10 mouse cellular contexts compared by ENCODE assay signal in the genomic region with DNA sequence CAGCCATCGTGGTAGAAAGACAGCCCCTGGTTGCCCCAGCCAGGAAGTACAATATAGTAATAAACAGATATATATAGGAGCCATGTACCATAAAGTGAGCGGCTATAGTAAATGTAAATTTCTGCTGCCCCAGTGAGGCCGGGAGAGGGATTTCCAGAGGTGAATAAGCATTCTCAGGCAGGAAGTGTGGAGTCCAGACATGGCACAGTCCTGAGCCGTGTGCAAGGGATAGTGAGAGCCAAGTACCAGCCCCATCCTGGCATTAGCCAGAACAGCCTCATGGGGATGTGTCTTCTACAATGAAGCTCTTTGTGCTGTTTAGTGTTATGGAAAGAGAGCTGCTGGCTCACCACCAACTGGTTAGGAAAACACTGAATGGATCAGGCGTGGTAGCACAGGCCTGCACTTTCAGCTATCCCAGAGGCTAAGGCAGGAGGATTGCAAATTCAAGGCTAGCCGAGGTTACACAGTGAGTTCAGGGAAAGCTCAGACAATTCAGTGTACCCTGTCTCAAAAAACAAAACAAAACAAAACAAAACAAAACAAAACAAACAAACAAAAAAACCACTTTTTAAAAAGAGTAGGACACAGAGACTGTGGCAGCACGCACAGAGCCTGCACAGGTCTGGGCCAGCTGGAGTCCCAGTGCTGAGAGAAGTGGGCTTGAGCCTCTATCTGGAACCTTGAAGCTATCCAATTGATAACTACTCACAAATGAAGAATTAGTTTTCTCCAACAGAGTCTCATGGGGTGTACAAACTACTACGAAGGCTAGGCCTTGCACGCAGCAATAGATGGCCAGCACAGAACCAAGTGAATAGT. TPM values are rescaled to one million over a fixed set of nuclear protein-coding genes. Genes with fewer than 3 reads are reported as not detected.
DNase-seq lines count a peak whose midpoint lies in the region; ATAC-seq lines count a peak whose summit lies in the region.
"Had no signal": no experiment of that assay in that cellular context is flagged by ENCODE, and none has a peak within 500 bp of the region (broad histone marks: within the 10 kb centered on the region; RNA-seq: fewer than 3 reads in every experiment).

No protein-coding gene starts in this region.

- peak overlapping the region; percentile 28 for H3K27ac ChIP-seq in forebrain, embryonic 15.5 days (replicated peaks)
- H3K27ac ChIP-seq in forebrain, embryonic 10.5 days, result no peak overlapping the region
- H3K27ac ChIP-seq in hindbrain, embryonic 16.5 days (ENCODE audit: low read depth, low read length), result peak overlapping the region; percentile 62
- H3K27ac ChIP-seq in limb, embryonic 15.5 days, result peak overlapping the region; percentile 19
- no peak overlapping the region for H3K27ac ChIP-seq in kidney, embryonic 16.5 days (ENCODE audit: low read length)
- H3K27ac ChIP-seq: embryonic facial prominence, embryonic 12.5 days had no signal

- H3K36me3 ChIP-seq in forebrain, embryonic 15.5 days, result no peaks in the 10 kb centered on the region
- no peaks in the 10 kb centered on the region for H3K36me3 ChIP-seq in forebrain, embryonic 10.5 days (replicated peaks)
- H3K36me3 ChIP-seq in hindbrain, embryonic 16.5 days (ENCODE audit: control insufficient read depth, insufficient read depth, low read length), result no peaks in the 10 kb centered on the region
- H3K36me3 ChIP-seq in limb, embryonic 15.5 days, result peaks cover 4% of the 10 kb centered on the region; the same call in 1 of the 2 replicates
- H3K36me3 ChIP-seq in kidney, embryonic 16.5 days (ENCODE audit: insufficient read depth, low read length), result no peaks in the 10 kb centered on the region
- H3K36me3 ChIP-seq: embryonic facial prominence, embryonic 12.5 days had no signal

- peak; percentile 96 for ATAC-seq in forebrain, embryonic 15.5 days (replicated peaks)
- peak; percentile 98 for ATAC-seq in hindbrain, embryonic 16.5 days
- ATAC-seq in limb, embryonic 15.5 days (ENCODE audit: insufficient number of reproducible peaks, low FRiP score, low TSS enrichment, low read depth), result peak; percentile 76; the same call in 1 of the 2 replicates
- no peak for ATAC-seq in kidney, embryonic 16.5 days (ENCODE audit: low FRiP score, low TSS enrichment)

- H3K4me1 ChIP-seq in forebrain, embryonic 15.5 days, result 0 out of 2 replicates have a peak, but pooled peaks cover 6% of the 10 kb centered on the region
- H3K4me1 ChIP-seq in forebrain, embryonic 10.5 days, result no peaks in the 10 kb centered on the region
- no peaks in the 10 kb centered on the region for H3K4me1 ChIP-seq in hindbrain, embryonic 16.5 days (ENCODE audit: control insufficient read depth, insufficient read depth, low read depth, low read length)
- H3K4me1 ChIP-seq in limb, embryonic 15.5 days, result no peaks in the 10 kb centered on the region
- H3K4me1 ChIP-seq in kidney, embryonic 16.5 days (ENCODE audit: insufficient read depth, low read length), result no peaks in the 10 kb centered on the region
- H3K4me1 ChIP-seq: embryonic facial prominence, embryonic 12.5 days had no signal

- WGBS in forebrain, embryonic 15.5 days, result 62% methylated on average over 9 of the region's 9 CpGs
- WGBS in forebrain, embryonic 10.5 days, result 90% methylated on average over 9 of the region's 9 CpGs
- WGBS in hindbrain, embryonic 16.5 days, result 69% methylated on average over 9 of the region's 9 CpGs
- WGBS in limb, embryonic 15.5 days, result 70% methylated on average over 9 of the region's 9 CpGs
- WGBS in kidney, embryonic 16.5 days, result 88% methylated on average over 9 of the region's 9 CpGs

- no peak for DNase-seq in forebrain, embryonic 10.5 days (ENCODE audit: extremely low spot score, low spot score)
- peak; percentile 46 to 61 for DNase-seq in cerebellum, postnatal 14 days
- no peak for DNase-seq in lung, adult 18-20 months
- no peak for DNase-seq in spleen, postnatal 4 days (ENCODE audit: low spot score in 2 of 2)

- H3K4me2 ChIP-seq in forebrain, embryonic 15.5 days (replicated peaks), result no peak overlapping the region
- no peak overlapping the region for H3K4me2 ChIP-seq in hindbrain, embryonic 16.5 days (ENCODE audit: low read length)
- no peak overlapping the region for H3K4me2 ChIP-seq in limb, embryonic 15.5 days
- no peak overlapping the region for H3K4me2 ChIP-seq in kidney, embryonic 16.5 days (replicated peaks; ENCODE audit: low read depth, low read length)
- H3K4me2 ChIP-seq: embryonic facial prominence, embryonic 12.5 days had no signal

- H3K4me3 ChIP-seq in forebrain, embryonic 15.5 days, result no peak overlapping the region
- no peak overlapping the region for H3K4me3 ChIP-seq in forebrain, embryonic 10.5 days
- H3K4me3 ChIP-seq in hindbrain, embryonic 16.5 days (ENCODE audit: low read length), result no peak overlapping the region
- H3K4me3 ChIP-seq in limb, embryonic 15.5 days, result no peak overlapping the region
- no peak overlapping the region for H3K4me3 ChIP-seq in kidney, embryonic 16.5 days (ENCODE audit: low read length)
- H3K4me3 ChIP-seq: embryonic facial prominence, embryonic 12.5 days; megakaryocyte, embryonic 14.5 days had no signal

- H3K27me3 ChIP-seq in forebrain, embryonic 15.5 days, result no peaks in the 10 kb centered on the region
- H3K27me3 ChIP-seq in forebrain, embryonic 10.5 days (ENCODE audit: poor library complexity, severe bottlenecking), result no peaks in the 10 kb centered on the region
- H3K27me3 ChIP-seq in hindbrain, embryonic 16.5 days (replicated peaks; ENCODE audit: control insufficient read depth, insufficient read depth, low read length), result no peaks in the 10 kb centered on the region
- H3K27me3 ChIP-seq in limb, embryonic 15.5 days, result no peaks in the 10 kb centered on the region
- no peaks in the 10 kb centered on the region for H3K27me3 ChIP-seq in kidney, embryonic 16.5 days (ENCODE audit: insufficient read depth, low read length)
- H3K27me3 ChIP-seq: embryonic facial prominence, embryonic 12.5 days had no signal

- H3K9me3 ChIP-seq in forebrain, embryonic 15.5 days, result no peaks in the 10 kb centered on the region
- no peaks in the 10 kb centered on the region for H3K9me3 ChIP-seq in forebrain, embryonic 10.5 days
- no peaks in the 10 kb centered on the region for H3K9me3 ChIP-seq in hindbrain, embryonic 16.5 days (ENCODE audit: control insufficient read depth, low read length)
- no peaks in the 10 kb centered on the region for H3K9me3 ChIP-seq in limb, embryonic 15.5 days
- H3K9me3 ChIP-seq in kidney, embryonic 16.5 days (ENCODE audit: low read length), result no peaks in the 10 kb centered on the region
- H3K9me3 ChIP-seq: embryonic facial prominence, embryonic 12.5 days; megakaryocyte, embryonic 14.5 days had no signal

- no peak overlapping the region for H3K9ac ChIP-seq in forebrain, embryonic 15.5 days (replicated peaks)
- H3K9ac ChIP-seq in hindbrain, embryonic 16.5 days (ENCODE audit: low read depth, low read length), result no peak overlapping the region
- H3K9ac ChIP-seq in limb, embryonic 15.5 days, result no peak overlapping the region
- H3K9ac ChIP-seq in kidney, embryonic 16.5 days (replicated peaks; ENCODE audit: low read length), result no peak overlapping the region
- H3K9ac ChIP-seq: embryonic facial prominence, embryonic 12.5 days had no signal

RNA-seq across cellular contexts. Expression of gene Gstm5, which starts 7.7 kb away (rescaled TPM):
- polyA plus RNA-seq in forebrain, embryonic 15.5 days (2015; fragmentation: Nextera tagmentation; extraction: Ambion mirVana), result 175 and 184 TPM in 2 replicates
- 225 and 235 TPM in 2 replicates for polyA plus RNA-seq in forebrain, embryonic 10.5 days (2016; fragmentation: Nextera tagmentation; extraction: Ambion mirVana)
- polyA plus RNA-seq in hindbrain, embryonic 16.5 days (2015; fragmentation: Nextera tagmentation; extraction: Ambion mirVana), result 270 and 292 TPM in 2 replicates
- 168 and 185 TPM in 2 replicates for polyA plus RNA-seq in limb, embryonic 15.5 days (2015; fragmentation: Nextera tagmentation; extraction: Ambion mirVana)
- polyA plus RNA-seq in kidney, embryonic 16.5 days (2015; fragmentation: Nextera tagmentation; extraction: Ambion mirVana), result 170 and 171 TPM in 2 replicates

RNA-seq across cellular contexts. Expression of gene Eps8l3, which starts 10.9 kb away (rescaled TPM):
- not detected in 2 replicates for polyA plus RNA-seq in forebrain, embryonic 15.5 days (2015; fragmentation: Nextera tagmentation; extraction: Ambion mirVana)
- polyA plus RNA-seq in forebrain, embryonic 10.5 days (2016; fragmentation: Nextera tagmentation; extraction: Ambion mirVana), result not detected in 2 replicates
- not detected in 2 replicates for polyA plus RNA-seq in hindbrain, embryonic 16.5 days (2015; fragmentation: Nextera tagmentation; extraction: Ambion mirVana)
- polyA plus RNA-seq in limb, embryonic 15.5 days (2015; fragmentation: Nextera tagmentation; extraction: Ambion mirVana), result not detected in 2 replicates
- polyA plus RNA-seq in kidney, embryonic 16.5 days (2015; fragmentation: Nextera tagmentation; extraction: Ambion mirVana), result not detected in 2 replicates
- polyA plus RNA-seq: embryonic facial prominence, embryonic 12.5 days had no signal

RNA-seq across cellular contexts. Expression of gene Gstm7, which starts 43.7 kb away (rescaled TPM):
- polyA plus RNA-seq in forebrain, embryonic 15.5 days (2015; fragmentation: Nextera tagmentation; extraction: Ambion mirVana), result 74.8 and 81.6 TPM in 2 replicates
- polyA plus RNA-seq in forebrain, embryonic 10.5 days (2016; fragmentation: Nextera tagmentation; extraction: Ambion mirVana), result 17.7 and 19.5 TPM in 2 replicates
- polyA plus RNA-seq in hindbrain, embryonic 16.5 days (2015; fragmentation: Nextera tagmentation; extraction: Ambion mirVana), result 41.8 and 43.2 TPM in 2 replicates
- 10.7 and 11.9 TPM in 2 replicates for polyA plus RNA-seq in limb, embryonic 15.5 days (2015; fragmentation: Nextera tagmentation; extraction: Ambion mirVana)
- 16.7 and 16.9 TPM in 2 replicates for polyA plus RNA-seq in kidney, embryonic 16.5 days (2015; fragmentation: Nextera tagmentation; extraction: Ambion mirVana)

RNA-seq across cellular contexts. Expression of gene Gstm6, which starts 55.7 kb away (rescaled TPM):
- polyA plus RNA-seq in forebrain, embryonic 15.5 days (2015; fragmentation: Nextera tagmentation; extraction: Ambion mirVana), result 10.9 and 12.6 TPM in 2 replicates
- 11.2 and 13.5 TPM in 2 replicates for polyA plus RNA-seq in forebrain, embryonic 10.5 days (2016; fragmentation: Nextera tagmentation; extraction: Ambion mirVana)
- polyA plus RNA-seq in hindbrain, embryonic 16.5 days (2015; fragmentation: Nextera tagmentation; extraction: Ambion mirVana), result 10.5 and 10.6 TPM in 2 replicates
- 6.8 and 7.4 TPM in 2 replicates for polyA plus RNA-seq in limb, embryonic 15.5 days (2015; fragmentation: Nextera tagmentation; extraction: Ambion mirVana)
- 8.2 and 9.6 TPM in 2 replicates for polyA plus RNA-seq in kidney, embryonic 16.5 days (2015; fragmentation: Nextera tagmentation; extraction: Ambion mirVana)

Comparison
In these comparisons a context has a peak if more than half of its experiments do, and no peak if none do; other contexts are left out.
1. H3K27ac ChIP-seq: peak in forebrain, embryonic 15.5 days (single experiment), hindbrain, embryonic 16.5 days (single experiment) and limb, embryonic 15.5 days (single experiment); none in forebrain, embryonic 10.5 days (single experiment) and kidney, embryonic 16.5 days (single experiment).
2. DNase-seq: peak in cerebellum, postnatal 14 days (2 of 2); none in forebrain, embryonic 10.5 days (single experiment), lung, adult 18-20 months (0 of 2) and spleen, postnatal 4 days (0 of 2).